Mouse (Mus musculus) adrenal gland, postnatal 10 days (tissue): ENCODE results near the gene Spata20. TPM values are rescaled to one million over a fixed set of nuclear protein-coding genes. Genes with fewer than 3 reads are reported as not detected.

Experiments
- DNase-seq: peaks from one replicate; pipeline ENCODE4 v3.0.0; 2021; ENCODE audit warnings: mixed read lengths
- total RNA-seq, 2 experiments: library from RNA; stranded (reverse); gene quantifications; 2 replicates each; pipeline ENCODE4 v1.2.3; 2021

Spata20 gene
- total RNA-seq, 2 experiments from 2014 or later = not detected

DNA sequence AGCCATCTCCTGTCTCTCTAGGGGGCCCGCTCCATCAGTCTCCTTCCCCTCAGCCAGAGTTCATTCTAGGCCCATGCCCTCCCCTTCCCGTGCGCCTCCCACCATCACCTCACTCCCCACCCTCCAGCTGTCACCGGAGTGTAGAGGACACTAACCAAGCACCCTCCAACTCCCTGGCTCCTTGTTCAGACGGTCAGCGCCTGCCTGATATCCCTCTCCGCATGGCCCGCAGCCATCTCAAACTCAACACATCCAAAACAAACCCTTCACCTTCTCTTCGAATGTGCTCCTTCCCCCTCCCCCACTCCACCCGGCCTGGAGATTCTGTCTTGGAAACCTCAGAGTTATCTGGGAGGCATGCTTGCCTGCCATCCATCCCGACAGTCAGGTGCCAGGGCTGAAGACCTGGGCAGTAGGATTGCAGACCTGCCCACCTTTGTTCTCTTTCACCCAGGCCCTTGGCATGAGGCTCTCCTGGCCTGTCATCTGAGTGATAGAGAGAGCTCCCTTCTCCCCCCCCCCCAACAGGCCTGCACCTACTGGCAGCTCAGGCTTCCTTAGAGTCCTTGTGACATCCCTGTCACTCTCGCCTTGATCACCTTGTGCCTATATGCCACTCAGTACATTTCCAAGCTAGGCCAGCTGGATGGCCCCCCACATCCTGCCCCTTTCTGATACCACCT, 34.7 kb downstream of the Spata20 start:
- no peak for DNase-seq

DNA sequence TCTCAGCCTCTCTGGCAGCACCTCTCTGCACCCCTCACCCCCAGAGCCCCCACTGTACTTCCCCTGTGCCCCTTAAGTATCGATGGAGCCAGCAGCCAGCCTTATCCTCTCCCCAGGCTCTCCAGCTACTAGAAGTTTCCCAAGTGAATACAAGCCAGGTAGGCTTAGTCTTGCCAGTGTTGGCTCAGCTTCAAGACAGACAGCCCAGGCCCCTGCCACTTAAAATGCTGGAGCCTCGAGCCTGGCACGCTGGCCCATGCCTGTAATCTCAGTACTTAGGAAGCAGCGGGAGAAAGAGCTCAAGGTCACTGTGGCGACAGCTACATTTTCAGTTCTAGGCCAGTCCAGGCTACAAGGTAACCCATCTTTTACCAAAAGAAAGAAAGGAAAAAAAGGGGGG, 36.1 kb downstream of the Spata20 start:
- DNase-seq = no peak

DNA sequence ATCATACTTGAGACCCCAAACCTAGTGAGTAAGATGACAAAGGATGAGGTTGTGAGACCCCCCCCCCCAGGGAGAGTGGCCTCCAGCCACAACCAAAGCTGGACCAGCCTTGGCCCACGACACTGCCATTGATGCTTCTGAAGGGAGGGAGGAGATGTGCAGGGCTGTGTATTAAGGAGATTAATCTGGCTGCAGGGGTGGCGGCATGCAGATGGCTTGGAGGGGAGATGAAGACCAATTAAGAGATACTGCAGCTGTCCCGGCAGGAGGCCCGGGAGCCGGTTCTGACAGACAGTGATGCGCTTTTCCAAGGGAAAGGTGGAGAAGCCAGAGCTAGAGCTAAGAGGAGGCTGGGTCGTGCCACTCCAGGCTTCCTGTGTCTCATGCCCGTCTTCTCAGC, 36.7 kb downstream of the Spata20 start:
- DNase-seq = no peak

DNA sequence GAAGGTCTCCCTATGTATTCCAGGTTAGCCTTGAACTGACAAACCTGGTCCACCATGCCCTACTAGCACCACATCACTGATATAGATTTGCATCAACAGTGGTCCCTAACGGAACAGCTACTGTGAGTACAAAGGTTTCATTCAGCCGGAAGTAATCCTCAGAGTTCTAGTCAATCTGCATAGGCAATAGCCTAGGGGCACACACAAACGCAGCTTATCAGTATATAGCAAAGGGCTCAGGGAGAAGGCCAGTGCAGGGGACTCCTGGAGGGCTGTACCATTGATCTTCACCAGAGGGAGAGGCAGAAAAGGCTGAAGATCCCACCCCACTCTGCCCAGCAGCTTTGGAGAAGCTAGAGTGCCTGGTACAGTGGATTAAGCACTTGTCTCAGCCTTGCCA, 39.0 kb downstream of the Spata20 start:
- no peak for DNase-seq

DNA sequence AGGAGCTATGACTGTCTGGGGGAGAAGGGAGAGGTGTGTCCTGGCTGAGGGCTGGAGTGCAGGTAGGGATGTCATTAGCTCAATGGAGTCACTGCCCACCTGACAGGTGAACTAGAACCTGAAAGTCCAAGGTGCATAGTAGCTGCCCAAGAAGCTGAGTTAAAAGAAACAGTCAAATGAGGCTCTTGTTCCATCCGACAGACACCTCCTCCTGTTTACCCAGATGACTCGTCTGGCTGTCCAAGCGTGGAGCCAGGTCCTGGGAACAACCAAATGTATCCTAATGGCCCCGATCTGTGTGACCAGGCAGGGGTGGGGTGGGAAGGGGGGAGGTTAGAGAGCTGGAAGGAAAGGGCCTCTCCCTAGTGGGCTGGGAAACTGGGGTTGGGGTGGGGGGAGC, 40.7 kb downstream of the Spata20 start:
- no peak for DNase-seq

DNA sequence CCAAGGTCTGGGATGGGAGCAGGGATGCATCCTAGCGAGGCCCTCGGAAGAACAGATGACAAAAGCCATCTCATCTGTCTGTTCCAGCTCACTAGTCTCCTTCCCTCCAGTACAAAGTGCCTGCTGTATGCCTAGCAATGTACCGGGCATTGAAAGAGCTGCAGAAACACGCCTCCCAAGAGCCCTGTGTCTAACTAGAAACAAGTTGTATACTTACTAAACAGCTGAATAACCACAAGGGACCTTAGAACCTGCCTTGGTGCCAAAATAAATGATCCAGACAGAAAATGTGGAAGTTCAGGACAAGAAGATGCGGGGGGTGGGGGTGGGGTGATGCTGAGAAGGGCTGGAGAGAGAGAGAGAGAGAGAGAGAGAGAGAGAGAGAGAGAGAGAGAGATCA, 41.1 kb downstream of the Spata20 start:
- DNase-seq = no peak

DNA sequence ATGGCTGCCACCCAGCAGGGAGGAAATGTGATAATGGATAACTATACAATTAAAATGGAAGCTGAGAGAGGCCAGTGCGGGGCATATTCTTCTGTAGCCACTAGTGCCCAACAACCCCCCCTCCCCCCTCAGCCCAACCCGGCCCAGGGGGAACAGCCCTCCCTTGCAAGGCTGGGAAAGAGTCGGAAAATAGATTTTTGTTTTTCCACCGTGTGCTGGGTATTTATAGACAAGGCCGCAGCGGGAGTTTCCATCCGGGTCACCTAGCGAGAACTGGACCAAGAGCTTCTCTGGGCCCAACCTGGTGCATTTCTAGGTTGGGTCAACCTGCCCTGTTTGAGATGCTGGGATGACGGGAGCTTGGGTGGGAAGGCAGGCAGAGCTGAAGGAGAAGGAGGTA, 44.2 kb downstream of the Spata20 start:
- no peak for DNase-seq

DNA sequence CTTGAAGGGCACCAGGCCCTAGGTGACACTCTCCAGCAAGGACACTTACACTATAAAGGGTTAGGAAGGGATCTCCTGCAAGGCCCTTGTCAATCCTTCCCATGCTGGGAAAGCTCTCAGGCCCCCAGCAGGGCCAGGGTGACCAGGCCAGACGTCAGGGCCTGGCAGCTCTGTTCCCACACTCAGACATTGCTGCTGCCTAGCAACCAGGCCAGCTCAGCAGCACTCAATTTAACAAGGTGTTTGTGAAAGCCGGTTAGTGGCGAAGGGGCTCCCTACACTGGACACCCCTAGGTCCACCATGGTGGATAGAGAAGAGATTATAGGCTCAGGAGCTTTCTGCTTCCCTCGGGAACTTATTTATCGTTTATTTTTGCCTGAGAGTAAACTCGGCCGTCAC, 44.9 kb downstream of the Spata20 start:
- DNase-seq = no peak

DNA sequence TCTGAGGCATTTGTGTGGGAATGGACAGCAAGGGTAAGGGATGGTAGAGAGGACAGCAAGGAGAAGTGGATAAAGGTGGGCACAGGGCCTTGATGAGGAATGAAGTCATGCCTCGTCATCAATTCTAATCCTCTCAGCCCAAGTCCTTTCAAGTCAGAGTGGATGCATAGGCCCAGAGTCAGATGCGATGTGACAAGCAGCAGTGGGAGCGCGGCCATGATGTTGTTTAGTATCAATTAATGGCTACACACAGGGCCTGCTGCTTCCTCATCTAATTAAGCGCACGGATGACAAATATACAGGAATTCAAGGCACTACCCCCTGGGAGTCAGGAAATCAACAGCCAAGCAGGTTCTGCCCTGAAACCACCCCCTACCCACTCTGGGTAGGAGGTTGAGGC, 45.6 kb downstream of the Spata20 start:
- no peak for DNase-seq

DNA sequence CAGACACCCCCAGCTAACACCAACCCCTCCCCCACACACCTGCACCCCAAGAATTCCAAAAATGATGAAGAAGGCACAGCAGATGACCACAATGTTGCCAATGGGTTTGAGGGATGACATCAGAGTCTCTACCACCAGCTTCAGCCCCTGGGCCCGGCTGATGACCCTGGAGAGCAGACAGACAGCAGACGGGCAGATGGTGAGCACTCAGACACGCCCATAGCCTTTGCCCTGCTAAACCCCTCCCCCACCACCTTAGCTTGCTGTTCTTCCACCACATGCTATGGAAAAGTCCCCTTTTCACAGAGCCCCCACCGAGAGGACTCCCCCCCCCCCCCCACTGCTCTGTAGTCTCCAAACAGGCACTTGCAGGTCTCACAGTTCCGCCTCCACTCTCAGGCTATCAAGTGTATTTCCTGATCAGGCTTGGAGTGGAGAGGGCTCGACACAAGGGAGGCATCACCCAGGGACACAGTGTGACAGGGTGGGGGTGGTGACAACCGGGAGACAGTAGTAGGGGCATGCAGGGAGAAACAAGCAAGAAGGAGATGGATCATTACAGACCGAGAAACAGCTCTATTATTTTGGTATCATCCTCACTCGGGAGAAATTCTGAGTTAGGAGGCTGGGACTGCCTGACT, 56.8 kb downstream of the Spata20 start:
- DNase-seq = no peak

Other genes starting within 250 kb of the Spata20 start
- gene Wfikkn2, start 240.2 kb downstream of the Spata20 start, total RNA-seq = 1 to 10 TPM in 1 of 2 experiments, under 1 TPM in 1; 0.63 to 1.1 TPM
- gene Gm21885, start 204.3 kb downstream of the Spata20 start, total RNA-seq = not detected
- 10 to 100 TPM; 48.8 to 77.4 TPM for gene Luc7l3, start 164.2 kb downstream of the Spata20 start, total RNA-seq
- gene Ankrd40, start 158.2 kb downstream of the Spata20 start, total RNA-seq = 100 to 1,000 TPM; 110 to 130 TPM
- gene Abcc3, start 93.2 kb downstream of the Spata20 start, total RNA-seq = 1 to 10 TPM; 6.4 to 8.3 TPM
- 1 to 10 TPM; 2.1 to 2.8 TPM for gene Cacna1g, start 12.0 kb downstream of the Spata20 start, total RNA-seq
- gene Epn3, start 13.8 kb upstream of the Spata20 start, total RNA-seq = 10 to 100 TPM in 1 of 2 experiments, 1 to 10 TPM in 1; 7.0 to 10.2 TPM
- gene Mycbpap, start 35.6 kb upstream of the Spata20 start, total RNA-seq = 1 to 10 TPM; 3.3 to 4.8 TPM
- 10 to 100 TPM in 1 of 2 experiments, 1 to 10 TPM in 1; 8.3 to 10.1 TPM for gene Rsad1, start 63.1 kb upstream of the Spata20 start, total RNA-seq
- 1 to 10 TPM in 1 of 2 experiments, under 1 TPM in 1; 0.39 to 2.9 TPM for gene Chad, start 78.9 kb upstream of the Spata20 start, total RNA-seq
- gene Acsf2, start 115.7 kb upstream of the Spata20 start, total RNA-seq = 10 to 100 TPM; 55.9 to 57.7 TPM
- gene Lrrc59, start 143.6 kb upstream of the Spata20 start, total RNA-seq = 100 to 1,000 TPM; 101 to 119 TPM
- 10 to 100 TPM; 92.1 to 96.4 TPM for gene Mrpl27, start 167.6 kb upstream of the Spata20 start, total RNA-seq
- gene Eme1, start 167.8 kb upstream of the Spata20 start, total RNA-seq = 1 to 10 TPM; 2.0 to 3.6 TPM
- 10 to 100 TPM; 19.8 to 26.5 TPM for gene Xylt2, start 191.3 kb upstream of the Spata20 start, total RNA-seq
- gene Gm11541, start 218.3 kb upstream of the Spata20 start, total RNA-seq = not detected